Mouse (Mus musculus) erythroblast, embryonic 14.5 days (primary cell): ENCODE results near the gene Dnah6. TPM values are rescaled to one million over a fixed set of nuclear protein-coding genes. Genes with fewer than 3 reads are reported as not detected.

Source experiments
- H3K27me3 ChIP-seq: 2 replicates; pipeline ENCODE4 v1.6.1; 2012; ENCODE audit warnings: inconsistent platforms; ENCODE audit not compliant: control insufficient read depth
- H3K36me3 ChIP-seq: 2 replicates; pipeline ENCODE4 v1.6.1; 2012; ENCODE audit warnings: mild to moderate bottlenecking, inconsistent platforms; ENCODE audit not compliant: control insufficient read depth
- H3K4me1 ChIP-seq: 2 replicates; pipeline ENCODE4 v1.6.1; 2012; ENCODE audit warnings: inconsistent platforms; ENCODE audit not compliant: control insufficient read depth
- H3K4me3 ChIP-seq: replicated peaks from 2 replicates; pipeline ENCODE3; 2012; ENCODE audit warnings: moderate library complexity, mild to moderate bottlenecking, inconsistent platforms
- H3K9me3 ChIP-seq: 2 replicates; pipeline ENCODE4 v1.6.1; 2012; ENCODE audit warnings: low read length, inconsistent platforms, mixed read lengths; ENCODE audit not compliant: control insufficient read depth
- GATA1 ChIP-seq: IDR thresholded peaks from 2 replicates; pipeline ENCODE4 v1.6.1; 2012; ENCODE audit warnings: low read length, inconsistent platforms, mixed read lengths
- TAL1 ChIP-seq: IDR thresholded peaks from 3 replicates; pipeline ENCODE4 v1.6.1; 2012; ENCODE audit warnings: low read length, inconsistent platforms, mixed read lengths
- polyA plus RNA-seq: library from polyadenylated mRNA; stranded (reverse); fragments of >175 nt; gene quantifications from 2 replicates; pipeline ENCODE4 v1.2.3, GENCODE M21; 2012

Dnah6 gene
- under 0.01 TPM in 1 of 2 replicates, not detected in the other for polyA plus RNA-seq

- Histone ChIP-seq H3K4me3 (peak within 1 kb of the TSS; percentile 64), H3K4me1 (peaks cover 21% of the 10 kb centered on the region), H3K36me3 (no peaks in the 10 kb centered on the region), H3K27me3 (no peaks in the 10 kb centered on the region), H3K9me3 (no peaks in the 10 kb centered on the region)
- no peak for TF ChIP-seq GATA1
- no peak for TF ChIP-seq TAL1
Measured at GRCm38 (mm10) chr6:73221189-73221957, at the start of gene Dnah6. Gene Dnah6, minus strand, starts transcription at chr6:73221651.

GRCm38 (mm10) chr6:73269374-73269773, 47.9 kb upstream of the Dnah6 start:
- no peaks in the 10 kb centered on the region for H3K27me3 ChIP-seq
- H3K4me3 ChIP-seq: no peak overlapping the region
- H3K36me3 ChIP-seq: peaks cover 75% of the 10 kb centered on the region
- TF ChIP-seq TAL1: no peak
- TF ChIP-seq GATA1: no peak
- H3K9me3 ChIP-seq: no peaks in the 10 kb centered on the region
- no peaks in the 10 kb centered on the region for H3K4me1 ChIP-seq

GRCm38 (mm10) chr6:73267738-73268311, 46.4 kb upstream of the Dnah6 start:
- H3K4me3 ChIP-seq: no peak overlapping the region
- no peaks in the 10 kb centered on the region for H3K9me3 ChIP-seq
- H3K4me1 ChIP-seq: no peaks in the 10 kb centered on the region
- TF ChIP-seq TAL1 (no peak), GATA1 (no peak)
- no peaks in the 10 kb centered on the region for H3K27me3 ChIP-seq
- peaks cover 78% of the 10 kb centered on the region for H3K36me3 ChIP-seq

GRCm38 (mm10) chr6:73264801-73265200, 43.4 kb upstream of the Dnah6 start:
- TF ChIP-seq GATA1 (no peak), TAL1 (no peak)

GRCm38 (mm10) chr6:73260110-73260509, 38.7 kb upstream of the Dnah6 start:
- TF ChIP-seq TAL1 (no peak), GATA1 (no peak)
- no peaks in the 10 kb centered on the region for H3K9me3 ChIP-seq
- no peaks in the 10 kb centered on the region for H3K4me1 ChIP-seq
- H3K36me3 ChIP-seq: peaks cover 66% of the 10 kb centered on the region
- H3K4me3 ChIP-seq: no peak overlapping the region
- H3K27me3 ChIP-seq: no peaks in the 10 kb centered on the region

More at GRCm38 (mm10) chr6:73264801-73265200, 43.4 kb upstream of the Dnah6 start:
- Histone ChIP-seq H3K36me3 (peaks cover 70% of the 10 kb centered on the region), H3K27me3 (no peaks in the 10 kb centered on the region), H3K4me1 (no peaks in the 10 kb centered on the region), H3K9me3 (no peaks in the 10 kb centered on the region), H3K4me3 (no peak overlapping the region)

- no peak overlapping the region for H3K4me3 ChIP-seq
- peaks cover 48% of the 10 kb centered on the region for H3K36me3 ChIP-seq
- no peaks in the 10 kb centered on the region for H3K27me3 ChIP-seq
- TF ChIP-seq TAL1 (no peak), GATA1 (no peak)
- peaks cover 4% of the 10 kb centered on the region; the same call in 1 of the 2 replicates for H3K4me1 ChIP-seq
- no peaks in the 10 kb centered on the region for H3K9me3 ChIP-seq
Measured at GRCm38 (mm10) chr6:73257068-73257467, 35.6 kb upstream of the Dnah6 start.

- Histone ChIP-seq H3K27me3 (no peaks in the 10 kb centered on the region), H3K4me1 (peaks cover 13% of the 10 kb centered on the region), H3K4me3 (no peak overlapping the region), H3K9me3 (no peaks in the 10 kb centered on the region), H3K36me3 (peaks cover 33% of the 10 kb centered on the region)
- TF ChIP-seq TAL1 (no peak), GATA1 (no peak)
Measured at GRCm38 (mm10) chr6:73254307-73255228, 33.1 kb upstream of the Dnah6 start.

GRCm38 (mm10) chr6:73253584-73253983, 32.1 kb upstream of the Dnah6 start:
- Histone ChIP-seq H3K4me1 (peaks cover 22% of the 10 kb centered on the region), H3K36me3 (peaks cover 23% of the 10 kb centered on the region), H3K27me3 (no peaks in the 10 kb centered on the region), H3K4me3 (no peak overlapping the region), H3K9me3 (no peaks in the 10 kb centered on the region)
- TF ChIP-seq GATA1 (no peak), TAL1 (no peak)

GRCm38 (mm10) chr6:73253006-73253405, 31.6 kb upstream of the Dnah6 start:
- Histone ChIP-seq H3K4me3 (no peak overlapping the region), H3K27me3 (no peaks in the 10 kb centered on the region), H3K4me1 (peaks cover 28% of the 10 kb centered on the region), H3K9me3 (no peaks in the 10 kb centered on the region), H3K36me3 (peaks cover 21% of the 10 kb centered on the region)
- TF ChIP-seq TAL1 (no peak), GATA1 (no peak)
